Mouse (Mus musculus) MEL (cell line): ENCODE results near the gene Nanog.

ENCODE experiments used
- CHD2 ChIP-seq: IDR thresholded peaks from 2 replicates; pipeline ENCODE4 v1.6.1; 2011; ENCODE audit warnings: low read length, improper control_type of control experiment
- CTCF ChIP-seq, 3 experiments: IDR thresholded peaks in 2 of 3; conservative IDR thresholded peaks in 1 of 3; 2 replicates each; pipeline ENCODE4 v1.5.1; 2011 to 2012; ENCODE audit warnings: low read length in 3 of 3, low read depth in 2 of 3, mild to moderate bottlenecking in 2 of 3, improper control_type of control experiment in 1 of 3, inconsistent platforms in 1 of 3, mixed read lengths in 1 of 3, moderate library complexity in 1 of 3; ENCODE audit not compliant: control insufficient read depth in 1 of 3, insufficient read depth in 1 of 3, poor library complexity in 1 of 3, severe bottlenecking in 1 of 3
- EP300 ChIP-seq, 2 experiments: IDR thresholded peaks; 2 replicates each; pipeline ENCODE4 v1.6.1; 2011; ENCODE audit warnings: improper control_type of control experiment in 2 of 2, low read length in 2 of 2, low read depth in 1 of 2, mild to moderate bottlenecking in 1 of 2
- JUND ChIP-seq: IDR thresholded peaks from 2 replicates; pipeline ENCODE4 v1.6.1; 2011; ENCODE audit warnings: low read depth, mild to moderate bottlenecking, improper control_type of control experiment, low read length
- POLR2A ChIP-seq, 2 experiments: IDR thresholded peaks; 2 replicates each; pipeline ENCODE4 v1.6.1; 2011 to 2012; ENCODE audit warnings: low read length in 2 of 2, mild to moderate bottlenecking in 2 of 2, control low read depth in 1 of 2, improper control_type of control experiment in 1 of 2, low read depth in 1 of 2, moderate library complexity in 1 of 2; ENCODE audit not compliant: control insufficient read depth in 1 of 2, insufficient read depth in 1 of 2, poor library complexity in 1 of 2
- POLR2AphosphoS5 ChIP-seq: IDR thresholded peaks from 2 replicates; pipeline ENCODE4 v1.6.1; 2012; ENCODE audit warnings: low read depth, borderline replicate concordance, mild to moderate bottlenecking, inconsistent platforms, low read length, moderate library complexity, mixed read lengths
- USF2 ChIP-seq, 2 experiments: IDR thresholded peaks; 2 replicates each; pipeline ENCODE4 v1.6.1; 2011 to 2012; ENCODE audit warnings: improper control_type of control experiment in 2 of 2, low read length in 2 of 2, borderline replicate concordance in 1 of 2, inconsistent platforms in 1 of 2, low read depth in 1 of 2, mild to moderate bottlenecking in 1 of 2; ENCODE audit not compliant: insufficient read depth in 1 of 2
- ZMIZ1 ChIP-seq: IDR thresholded peaks from 2 replicates; pipeline ENCODE4 v1.6.1; 2012; ENCODE audit warnings: low read depth, mild to moderate bottlenecking, inconsistent platforms, low read length, improper control_type of control experiment, moderate library complexity

GRCm38 (mm10) chr6:122761901-122762300, 54.6 kb downstream of the Nanog start:
- no peak for TF ChIP-seq CTCF (IDR thresholded peaks at IDR 0.05 in 2 of 3, conservative IDR thresholded peaks at IDR 0.05 in 1 of 3; ENCODE audit: control insufficient read depth in 1 of 3, insufficient read depth in 1 of 3, low read depth in 2 of 3, low read length in 3 of 3, poor library complexity in 1 of 3, severe bottlenecking in 1 of 3)
- no peak for TF ChIP-seq CHD2
- no peak for TF ChIP-seq EP300 (IDR thresholded peaks at IDR 0.05; ENCODE audit: low read depth in 1 of 2, low read length in 2 of 2)
- no peak for TF ChIP-seq POLR2A (IDR thresholded peaks at IDR 0.05; ENCODE audit: control insufficient read depth in 1 of 2, insufficient read depth in 1 of 2, low read depth in 1 of 2, low read length in 2 of 2, poor library complexity in 1 of 2)
- TF ChIP-seq POLR2AphosphoS5 = no peak
- no peak for TF ChIP-seq ZMIZ1
- TF ChIP-seq JUND = no peak
- no peak for TF ChIP-seq USF2 (IDR thresholded peaks at IDR 0.05; ENCODE audit: borderline replicate concordance in 1 of 2, insufficient read depth in 1 of 2, low read depth in 1 of 2, low read length in 2 of 2)
